Mouse (Mus musculus): ENCODE results near the gene Cybrd1.

The Cybrd1 gene

DNA sequence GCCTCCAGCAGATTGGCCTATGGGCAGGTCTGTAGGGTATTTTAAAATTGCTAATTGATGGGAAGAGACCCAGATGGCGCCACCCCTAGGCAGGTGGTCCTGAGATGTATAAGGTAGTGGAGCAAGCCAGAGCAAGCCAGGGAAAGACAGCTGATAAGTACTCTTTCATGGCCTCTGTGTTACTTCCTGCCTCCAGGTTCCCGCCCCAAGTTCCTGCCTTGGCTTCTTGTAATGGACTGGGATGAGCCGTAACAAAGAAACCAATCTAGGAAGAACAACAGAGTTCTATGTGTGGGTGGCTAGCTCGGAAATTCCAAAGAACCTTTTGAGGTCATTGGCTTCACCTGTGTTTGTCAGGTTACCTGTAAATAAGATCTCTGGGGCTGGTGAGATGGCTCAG, 49.5 kb downstream of the Cybrd1 start:
- no peak for DNase-seq (ENCODE audit: extremely low read depth, low read depth)

DNA sequence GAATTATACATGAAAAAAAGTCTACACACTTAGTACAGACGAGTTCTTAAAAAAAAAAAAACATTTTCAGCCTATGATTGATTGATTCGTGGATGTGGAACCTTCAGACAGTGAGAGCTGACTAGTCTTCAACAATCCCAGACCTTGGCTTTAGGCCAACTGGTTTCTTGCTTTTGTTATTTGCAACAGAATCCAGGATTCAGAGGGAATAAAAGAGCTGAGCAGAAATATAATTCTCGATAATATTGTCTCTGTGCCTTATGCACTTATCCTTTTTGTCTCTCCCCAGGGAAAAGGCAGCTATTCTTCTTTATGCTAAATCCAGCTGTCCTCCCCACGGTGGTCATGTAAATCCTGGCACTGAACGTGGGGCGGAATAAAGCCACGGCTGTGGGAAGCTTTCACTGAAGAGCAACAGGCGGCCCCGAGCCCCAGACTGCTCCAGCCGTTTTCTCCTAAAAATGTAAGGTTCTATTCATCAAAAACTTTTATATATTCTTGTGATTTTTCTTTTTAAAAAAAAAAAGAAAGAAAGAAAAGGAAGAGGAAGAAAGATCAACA, 50.8 kb downstream of the Cybrd1 start:
- DNase-seq (ENCODE audit: extremely low read depth, low read depth): no peak

DNA sequence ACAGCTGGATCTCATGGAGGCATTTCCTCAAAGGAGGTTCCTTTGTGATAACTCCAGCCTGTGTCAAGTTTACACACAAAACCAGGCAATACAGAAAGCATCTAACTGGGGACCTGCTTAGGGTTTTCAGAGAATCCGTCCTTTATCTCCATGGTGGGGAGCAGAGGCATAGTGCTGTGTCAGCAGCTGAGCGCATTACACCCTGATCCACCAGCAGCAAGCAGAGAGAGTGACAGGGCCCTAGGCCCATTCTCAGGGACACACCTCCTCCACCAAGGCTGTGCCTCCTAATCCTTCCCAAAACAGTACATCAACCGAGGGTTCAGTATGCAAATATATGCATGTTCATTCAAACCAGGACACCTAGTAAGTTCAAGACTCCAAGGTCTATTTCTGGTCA, 55.3 kb downstream of the Cybrd1 start:
- DNase-seq (ENCODE audit: extremely low read depth, low read depth): no peak

DNA sequence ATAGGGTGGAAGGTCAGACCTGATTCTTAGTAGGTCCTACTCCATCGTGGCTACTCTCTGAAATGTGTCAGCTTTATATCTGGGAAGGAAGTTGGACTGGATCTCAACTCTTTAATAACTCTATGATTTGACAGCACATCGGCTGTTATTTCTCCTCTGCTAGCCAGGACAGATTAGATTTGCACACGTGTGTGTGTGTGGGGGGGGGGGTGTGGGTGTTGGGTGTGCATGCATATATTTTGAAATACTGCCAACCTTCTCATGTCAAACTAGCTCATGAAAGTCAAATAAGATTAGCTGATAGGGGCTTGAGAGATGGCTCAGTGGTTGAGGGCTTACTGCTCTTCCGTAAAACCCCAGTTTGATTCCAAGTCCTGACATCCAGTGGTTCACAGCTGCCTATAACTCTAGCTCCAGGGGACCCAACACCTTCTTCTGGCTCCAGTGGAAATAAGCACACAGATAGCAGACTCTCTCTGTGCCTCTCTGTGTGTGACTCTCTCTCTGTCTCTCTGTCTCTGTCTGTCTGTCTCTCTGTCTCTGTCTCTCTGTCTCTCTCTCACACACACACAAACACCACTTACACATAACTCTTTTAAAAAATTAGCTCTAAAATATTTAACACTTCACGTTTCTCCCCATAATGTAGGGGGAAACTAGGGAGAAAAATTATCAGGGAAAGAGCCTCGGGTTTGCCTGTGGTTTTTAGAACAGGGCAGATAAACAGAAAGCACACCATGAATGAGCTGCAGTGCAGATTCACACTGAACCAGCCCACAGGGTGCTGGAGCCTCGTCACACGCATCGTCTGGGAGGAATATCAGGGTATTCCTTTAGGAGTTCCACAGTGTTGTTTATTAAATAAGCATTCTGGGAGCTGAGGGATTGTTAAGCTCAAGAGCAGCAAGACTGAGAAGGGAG, 58.9 kb downstream of the Cybrd1 start:
- DNase-seq (ENCODE audit: extremely low read depth, low read depth): peak; percentile 16

DNA sequence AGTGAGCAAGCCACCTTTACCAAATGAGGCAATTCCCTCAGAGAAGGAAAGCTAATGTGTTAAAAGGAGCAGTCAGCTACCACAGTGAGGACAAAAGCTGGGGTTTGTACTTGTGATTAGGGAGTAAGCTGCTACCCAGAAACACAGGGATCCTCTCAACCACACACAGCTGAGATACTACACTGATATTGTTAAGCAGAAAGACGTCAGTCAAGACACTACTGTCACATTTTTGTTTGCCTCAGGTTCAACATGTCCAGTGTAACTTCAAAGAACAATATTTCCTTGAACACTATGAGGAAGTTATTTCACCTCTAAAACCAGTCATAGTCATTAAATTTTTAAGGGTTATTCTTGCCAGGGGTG, 59.5 kb downstream of the Cybrd1 start:
- DNase-seq (ENCODE audit: extremely low read depth, low read depth): peak; percentile 29

DNA sequence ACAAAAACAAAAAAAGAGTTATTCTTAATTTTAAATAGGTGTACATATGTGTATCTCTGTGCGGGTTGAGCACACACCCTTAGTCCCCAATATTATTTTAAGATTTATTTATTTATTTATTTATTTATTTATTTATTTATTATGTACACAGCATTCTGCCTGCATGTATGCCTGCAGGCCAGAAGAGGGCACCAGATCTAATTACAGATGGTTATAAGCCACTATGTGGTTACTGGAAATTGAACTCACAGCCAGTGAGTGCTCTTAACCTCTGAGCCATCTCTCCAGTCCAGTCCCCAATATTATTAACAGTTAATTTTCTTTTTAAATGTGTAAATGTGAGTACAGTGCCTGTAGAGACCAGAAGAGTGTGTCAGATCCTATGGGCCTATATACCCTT, 60.0 kb downstream of the Cybrd1 start:
- peak; percentile 13 for DNase-seq (ENCODE audit: extremely low read depth, low read depth)

DNA sequence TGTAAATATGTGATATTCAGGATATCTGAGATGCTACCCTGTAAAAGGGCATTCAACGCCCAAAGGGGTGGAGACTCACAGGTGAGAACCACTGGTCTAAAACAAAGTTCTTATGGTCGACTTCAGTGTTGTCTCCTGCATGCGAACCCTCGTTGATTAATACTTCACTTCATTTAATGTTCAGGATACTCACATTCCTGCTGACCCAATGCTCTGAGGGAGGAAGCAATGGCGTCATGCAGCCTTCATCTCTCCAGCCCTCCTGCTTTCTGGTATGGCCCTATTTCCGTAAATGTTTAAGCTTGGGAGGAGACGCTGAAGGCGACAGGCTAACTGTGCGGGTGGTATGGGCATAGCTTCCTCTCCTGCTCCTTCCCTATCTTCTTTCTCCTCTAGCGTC, 62.0 kb downstream of the Cybrd1 start:
- DNase-seq (ENCODE audit: extremely low read depth, low read depth): no peak

DNA sequence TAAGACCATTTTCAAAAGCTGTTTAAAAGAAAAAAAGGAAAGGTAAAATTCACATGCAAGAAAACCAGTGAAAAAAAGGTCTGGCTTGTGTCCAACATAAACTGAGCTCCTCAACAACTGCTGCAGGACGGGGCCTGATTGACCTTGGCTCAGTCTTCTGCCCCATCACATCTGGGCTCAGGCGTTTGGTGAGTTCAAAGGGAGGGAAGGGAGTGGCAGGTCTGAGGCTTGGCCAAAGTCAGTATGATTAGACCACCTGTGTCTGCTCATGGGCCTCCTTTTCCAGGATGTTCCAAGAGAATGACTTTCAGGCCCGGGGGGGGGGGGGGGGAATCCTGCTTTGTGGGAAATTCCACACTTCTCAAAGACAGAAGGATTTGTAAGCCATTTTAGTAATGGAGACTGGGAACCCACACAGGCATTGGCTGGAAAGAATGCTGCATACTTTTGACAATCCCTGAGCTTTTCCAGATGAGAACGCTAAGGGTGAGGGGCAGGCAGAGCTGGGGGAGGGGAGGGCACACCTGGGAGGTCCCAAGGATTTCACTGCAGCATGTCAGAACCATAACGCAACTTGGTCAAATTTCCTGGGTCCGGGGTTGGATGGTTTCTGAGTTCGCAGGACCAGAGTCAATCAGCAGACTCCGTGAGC, 63.0 kb downstream of the Cybrd1 start:
- DNase-seq (ENCODE audit: extremely low read depth, low read depth): no peak

DNA sequence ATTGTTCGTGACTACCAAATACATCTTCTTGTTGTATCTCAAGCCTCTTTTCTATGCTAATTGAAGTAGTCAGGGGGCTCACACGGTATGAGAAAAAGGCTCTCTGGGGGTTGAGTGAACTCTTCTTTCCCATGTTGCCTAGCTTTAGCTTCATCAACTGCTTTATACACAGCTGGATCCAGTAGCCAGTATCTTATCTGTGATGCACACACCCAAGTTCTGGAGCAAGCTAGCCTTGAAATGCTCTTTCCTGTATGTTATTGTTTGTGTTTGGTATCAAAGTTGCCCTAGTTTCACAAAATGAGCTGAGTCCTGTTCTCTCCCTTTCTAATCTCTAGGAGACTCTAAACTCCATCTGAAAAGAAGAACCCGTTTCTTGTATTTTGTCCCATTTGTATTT, 70.2 kb downstream of the Cybrd1 start:
- no peak for DNase-seq (ENCODE audit: extremely low read depth, low read depth)

DNA sequence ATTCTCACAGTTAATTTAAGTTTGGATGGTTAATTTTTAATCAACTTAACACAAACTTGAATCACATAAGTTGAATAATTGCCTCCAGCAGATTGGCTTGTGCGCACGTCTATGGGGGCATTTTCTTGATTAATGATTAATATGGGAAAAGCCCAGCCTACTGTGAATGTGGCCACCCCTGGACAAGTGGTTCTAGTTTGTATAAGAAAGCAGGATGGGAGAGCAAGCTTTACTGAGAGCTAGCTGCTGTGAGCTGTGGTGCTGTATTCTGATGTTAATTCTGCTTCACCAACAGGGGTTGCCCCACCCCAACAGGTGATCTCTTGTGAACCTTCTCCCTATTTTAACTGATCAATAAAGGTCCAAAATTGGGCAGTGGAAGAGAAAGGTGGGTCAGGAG, 71.1 kb downstream of the Cybrd1 start:
- no peak for DNase-seq (ENCODE audit: extremely low read depth, low read depth)

DNA sequence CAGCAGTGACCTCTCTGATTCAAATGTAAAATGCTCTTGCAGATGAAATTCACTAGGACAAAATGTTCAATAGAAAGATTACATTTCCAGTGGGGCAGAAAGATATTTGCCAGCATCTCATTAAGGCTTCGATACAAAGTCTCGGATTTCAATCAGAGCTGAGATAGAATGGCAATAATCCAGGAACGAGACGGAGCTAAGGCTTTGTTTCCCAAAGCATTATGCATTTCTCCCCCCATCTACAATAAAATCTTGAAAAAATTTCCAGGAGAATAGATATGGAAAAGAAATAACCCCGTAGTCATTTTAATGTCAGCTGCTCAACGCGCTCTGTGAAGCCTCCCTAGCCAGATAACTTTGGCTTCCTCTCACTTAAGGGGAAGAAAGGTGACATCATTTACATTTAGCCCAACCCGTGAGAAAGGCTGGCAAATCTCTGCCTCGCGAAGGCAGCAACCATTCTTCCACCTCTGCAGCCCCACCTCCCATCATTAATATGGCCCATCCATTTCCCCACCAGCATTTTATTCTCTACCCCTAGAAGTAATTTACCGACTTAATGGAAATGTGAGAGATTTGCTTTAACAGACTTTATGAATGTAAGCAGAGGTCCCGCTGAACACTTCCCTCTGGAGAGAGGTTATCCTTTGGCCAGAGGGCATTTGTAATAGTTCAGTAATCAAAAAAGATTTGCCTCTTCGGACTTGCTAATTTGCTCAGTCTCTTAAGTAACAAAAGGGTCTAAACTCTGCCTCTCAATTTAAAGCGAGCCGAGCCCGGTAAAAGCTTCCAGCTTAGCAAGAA, 73.9 kb downstream of the Cybrd1 start:
- DNase-seq (ENCODE audit: extremely low read depth, low read depth): no peak

DNA sequence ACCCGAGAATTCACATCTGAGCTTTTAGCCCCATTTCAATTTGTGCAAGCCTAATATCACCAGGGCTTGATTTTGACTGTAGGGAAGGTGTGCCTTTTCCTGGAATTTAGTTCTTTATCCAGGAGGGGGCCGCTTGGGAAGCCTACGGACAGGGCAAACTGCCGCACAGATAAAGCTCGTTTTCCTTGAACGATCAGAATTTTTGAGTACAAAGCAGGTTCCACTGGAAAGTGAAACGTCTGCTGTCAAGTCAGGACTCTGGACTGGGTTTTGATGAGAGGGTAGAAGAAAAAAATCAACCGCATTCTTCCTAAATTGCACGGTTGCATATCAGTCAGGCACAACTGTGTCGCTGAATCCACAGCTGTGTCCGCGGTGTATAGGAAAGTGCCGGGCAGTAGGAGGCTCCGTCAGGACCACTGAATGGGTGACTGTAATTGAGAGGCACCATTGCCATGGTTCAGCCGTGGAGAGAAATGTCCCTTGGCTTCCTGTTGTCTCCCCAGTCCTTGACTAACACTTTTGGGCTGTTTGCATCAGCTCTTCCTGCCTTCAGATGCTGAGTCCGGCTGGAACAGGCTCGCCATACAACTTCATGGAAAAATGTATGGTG, 74.6 kb downstream of the Cybrd1 start:
- no peak for DNase-seq (ENCODE audit: extremely low read depth, low read depth)
